Mouse (Mus musculus) cerebellum, postnatal 10 days (tissue): ENCODE data around the gene Cep55.

ENCODE experiments used
- DNase-seq, 2 experiments: peaks; one replicate each; pipeline ENCODE4 v3.0.0; 2021; ENCODE audit warnings: mixed read lengths in 2 of 2

Gene Cep55

DNA sequence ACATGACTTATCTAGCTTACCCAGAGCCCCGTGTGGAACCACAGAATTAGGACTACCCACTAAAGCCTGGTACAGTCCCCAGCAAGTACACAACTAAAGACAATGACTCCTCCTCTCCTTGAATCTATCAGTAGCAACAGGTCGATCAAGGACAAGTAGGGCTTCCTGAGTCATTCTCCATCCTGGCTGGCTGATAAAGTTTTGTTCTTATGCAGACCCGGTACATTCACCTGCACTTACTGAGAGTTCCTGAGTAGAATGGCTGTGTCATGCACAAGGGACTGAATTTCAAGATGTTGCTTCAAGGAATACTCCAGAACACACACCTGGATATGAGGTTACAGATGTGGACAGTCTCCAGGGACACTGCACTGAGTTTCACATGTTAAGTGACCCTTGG is 9.6 kb upstream of the Cep55 start:
- DNase-seq = no peak

DNA sequence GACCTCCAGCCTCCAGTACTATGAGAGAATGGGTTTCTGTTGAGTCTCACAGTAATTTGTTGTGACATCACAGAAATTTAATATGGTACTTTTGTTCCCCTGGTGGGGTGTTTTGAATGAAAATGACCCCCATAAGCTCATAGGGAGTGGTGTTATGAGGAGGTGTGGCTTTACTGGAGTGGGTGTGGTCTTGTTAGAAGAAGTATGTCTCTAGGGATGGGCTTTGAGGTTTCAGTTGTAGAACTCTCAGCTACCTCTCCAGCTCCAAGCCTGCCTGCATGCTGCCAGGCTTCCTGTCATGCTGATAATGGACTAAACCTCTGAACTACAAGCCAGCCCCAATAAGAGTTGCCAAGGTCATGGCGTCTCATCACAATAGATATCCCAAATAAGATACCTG is 5.1 kb upstream of the Cep55 start:
- no peak for DNase-seq

DNA sequence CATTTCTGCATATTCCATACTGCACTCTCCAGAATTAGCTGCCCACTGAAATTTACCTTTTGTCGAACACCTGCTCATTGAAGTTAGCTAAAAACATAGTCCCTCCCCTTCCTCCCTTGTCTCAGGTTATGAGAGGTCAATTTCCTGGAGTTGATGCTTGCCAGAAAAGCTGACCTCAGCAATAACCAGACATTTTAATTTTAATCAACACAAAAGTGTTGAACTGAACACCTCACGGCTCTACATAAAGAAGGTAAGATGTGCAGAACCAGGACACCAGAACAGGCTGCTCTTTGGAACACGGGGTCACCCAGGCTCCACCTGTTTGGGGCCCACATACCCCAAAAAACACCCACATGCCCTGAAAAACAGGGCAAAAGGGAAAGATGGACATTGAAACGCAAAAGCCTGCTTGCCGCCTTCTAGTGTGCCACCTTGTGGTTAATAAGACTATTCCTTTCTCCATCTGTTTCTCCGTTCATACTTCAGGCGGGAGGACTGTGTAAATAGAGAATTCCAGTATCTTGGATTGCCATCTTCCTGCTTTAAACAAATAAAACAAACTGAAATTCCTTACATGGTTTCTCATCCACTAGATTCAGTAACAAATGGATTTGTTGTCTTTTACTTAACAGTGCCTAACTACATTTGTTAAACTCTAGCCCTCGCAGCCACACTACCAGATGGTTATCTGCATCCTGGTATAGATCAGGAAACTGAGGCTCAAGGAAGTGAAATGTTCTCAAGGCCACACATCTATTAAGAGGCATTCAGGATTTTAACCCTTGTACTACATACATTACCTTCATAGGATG is 1.4 kb upstream of the Cep55 start:
- DNase-seq = peak; percentile 44 to 59

DNA sequence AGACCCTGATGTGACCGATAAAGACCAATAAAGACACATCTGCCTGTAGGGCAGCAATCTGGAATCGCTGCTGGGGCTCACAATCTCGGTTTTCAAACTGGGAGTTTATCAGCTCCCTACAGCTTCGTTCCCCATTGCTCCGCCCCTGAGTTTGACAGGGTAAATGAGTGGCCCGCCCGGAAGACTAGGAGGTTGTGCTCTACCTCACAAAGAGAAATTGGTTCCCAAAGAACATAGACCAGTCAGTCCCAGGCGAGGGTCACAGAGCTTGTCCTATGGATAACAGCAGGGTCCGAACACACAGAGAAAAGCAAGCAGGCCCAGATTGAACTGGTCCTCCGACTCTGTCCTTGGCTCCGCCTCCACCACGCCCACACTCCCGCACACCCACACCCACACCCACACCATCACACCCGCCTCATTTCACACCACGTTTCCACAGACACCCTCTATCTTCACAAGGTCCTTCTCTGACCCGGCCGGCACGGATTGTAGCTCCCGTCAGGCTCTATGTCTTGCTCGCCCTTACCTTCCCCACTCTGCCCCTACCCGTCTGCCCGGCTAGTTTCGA is 577 bp upstream of the Cep55 start:
- peak; percentile 84 for DNase-seq

DNA sequence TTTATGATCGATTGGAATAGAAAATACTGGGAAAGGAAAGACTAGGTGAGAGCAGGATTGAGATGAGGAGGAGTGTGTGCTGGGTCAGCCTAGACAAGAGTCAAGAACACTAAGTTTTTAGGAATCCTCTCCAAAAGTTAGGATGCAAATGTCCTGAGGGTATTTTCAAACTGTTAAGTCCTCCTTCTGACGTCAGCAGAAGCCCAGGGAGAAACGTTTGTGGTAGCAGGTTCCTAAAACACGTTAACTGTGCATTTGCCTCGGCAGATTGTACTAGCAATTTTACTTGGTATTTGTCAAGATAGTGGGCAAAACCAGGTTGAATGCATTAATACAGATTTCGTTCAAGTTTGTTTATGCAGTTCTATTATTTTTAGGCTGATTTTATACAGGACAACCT is 987 bp downstream of the Cep55 start:
- no peak for DNase-seq

DNA sequence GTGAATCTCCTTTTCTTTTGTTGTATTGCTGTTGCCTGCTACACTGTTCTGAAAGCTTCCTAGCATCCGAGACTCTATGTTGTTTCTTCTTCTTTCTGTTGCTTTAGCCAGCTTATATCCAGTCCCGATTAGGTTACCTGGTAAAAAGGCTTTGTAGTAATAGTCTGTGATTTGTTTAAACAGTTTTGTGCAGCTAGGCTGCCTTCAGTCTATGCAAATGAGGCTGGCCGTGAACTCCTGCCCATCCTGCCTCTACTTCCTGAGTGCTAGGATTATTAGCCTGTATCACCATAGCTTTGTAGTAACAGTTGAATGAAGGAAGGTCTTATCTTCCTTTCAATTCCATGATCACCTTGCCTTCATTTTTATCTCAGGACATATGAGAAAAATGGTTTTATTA is 1.5 kb downstream of the Cep55 start:
- DNase-seq = no peak

DNA sequence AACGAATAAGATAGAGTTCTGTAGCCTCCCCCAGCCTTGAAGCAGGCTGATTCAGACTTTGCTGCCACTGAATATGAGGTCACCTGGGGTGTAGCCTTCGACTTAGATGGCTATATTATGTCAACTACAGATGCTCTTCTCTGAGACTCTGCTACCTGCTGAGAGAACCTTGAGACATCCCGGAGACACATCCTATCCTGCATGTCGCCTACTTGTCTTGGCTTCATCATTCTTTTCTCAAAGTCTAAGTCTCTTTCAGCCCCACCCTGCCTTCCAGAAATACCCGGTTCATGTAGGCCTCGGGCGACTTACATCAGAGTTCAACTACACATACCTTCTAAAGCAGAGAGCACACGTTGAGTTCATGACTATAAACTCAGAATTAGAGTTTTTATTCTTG is 2.1 kb downstream of the Cep55 start:
- no peak for DNase-seq

DNA sequence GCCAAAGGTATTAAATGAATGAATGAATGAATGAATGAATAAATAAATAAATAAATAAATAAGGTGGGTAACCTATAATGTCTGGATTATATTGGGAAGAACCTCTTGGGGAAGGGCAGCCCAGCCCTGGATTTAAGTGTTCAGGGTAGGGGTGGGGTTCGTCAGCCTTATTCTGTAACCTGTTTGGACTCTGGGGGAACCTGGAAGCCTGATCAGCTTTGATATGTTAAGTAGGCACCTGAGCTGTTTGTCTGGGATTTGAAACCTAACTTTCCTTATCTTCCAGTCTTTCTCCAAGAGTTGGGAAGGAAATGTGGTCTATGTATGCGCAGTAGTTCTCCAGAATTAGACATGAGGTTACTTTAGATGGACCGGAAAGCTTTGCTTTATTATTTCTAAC is 8.4 kb downstream of the Cep55 start:
- no peak for DNase-seq

DNA sequence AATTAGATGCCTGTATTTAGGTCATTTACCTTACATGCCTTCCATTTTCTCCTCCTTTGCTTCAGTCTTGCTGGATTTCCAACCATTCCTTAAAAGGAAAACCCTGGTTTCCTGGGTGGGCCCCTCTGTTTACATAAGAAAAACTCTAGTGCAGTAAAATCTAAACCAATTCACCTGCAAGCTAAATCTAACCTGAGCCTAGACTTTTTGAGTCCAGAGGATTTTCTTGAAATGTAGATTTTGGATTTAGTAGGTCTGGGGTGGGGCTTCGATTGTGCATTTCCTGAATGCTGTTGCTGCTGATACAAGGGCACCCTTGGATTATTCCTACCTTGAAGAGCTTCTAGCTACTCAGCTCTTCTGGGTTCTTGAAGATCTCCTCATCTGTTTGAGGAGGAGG is 9.2 kb downstream of the Cep55 start:
- DNase-seq = no peak

DNA sequence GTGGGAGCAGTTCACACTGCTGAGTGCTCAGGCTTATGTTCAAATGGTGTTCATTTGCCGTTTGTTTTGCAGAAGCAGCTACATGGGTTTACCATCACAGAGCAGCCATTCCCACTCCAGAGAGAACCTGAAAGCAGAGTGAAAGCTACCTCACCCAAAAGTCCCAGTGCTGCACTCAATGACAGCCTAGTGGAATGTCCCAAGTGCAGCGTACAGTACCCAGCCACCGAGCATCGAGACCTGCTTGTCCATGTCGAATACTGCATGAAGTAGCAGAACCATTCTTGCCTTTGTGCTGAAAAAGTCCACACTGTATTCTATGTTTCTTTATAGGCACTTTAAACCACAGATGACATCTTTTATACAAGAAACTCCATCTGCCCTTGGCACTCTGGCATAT is 18.4 kb downstream of the Cep55 start:
- DNase-seq = no peak

DNA sequence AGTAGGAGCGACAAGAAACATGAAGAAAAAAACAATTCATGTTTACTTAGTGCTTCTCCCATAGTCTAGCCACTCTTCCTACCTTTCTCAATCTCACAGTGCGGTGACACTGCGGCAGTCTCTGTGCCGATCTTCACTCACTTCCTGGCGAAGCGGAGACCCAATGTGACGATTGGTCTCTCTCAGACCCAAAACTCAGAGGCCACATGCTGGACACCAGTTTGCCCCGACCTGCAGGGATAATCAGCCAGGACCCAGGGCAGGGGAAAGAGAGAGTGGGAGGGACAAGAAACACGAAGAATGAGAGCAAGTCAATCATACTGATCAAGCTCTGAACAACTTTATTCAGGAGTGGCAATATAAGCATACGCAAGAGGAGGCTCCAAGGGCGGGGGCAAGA is 20.2 kb downstream of the Cep55 start:
- no peak for DNase-seq

DNA sequence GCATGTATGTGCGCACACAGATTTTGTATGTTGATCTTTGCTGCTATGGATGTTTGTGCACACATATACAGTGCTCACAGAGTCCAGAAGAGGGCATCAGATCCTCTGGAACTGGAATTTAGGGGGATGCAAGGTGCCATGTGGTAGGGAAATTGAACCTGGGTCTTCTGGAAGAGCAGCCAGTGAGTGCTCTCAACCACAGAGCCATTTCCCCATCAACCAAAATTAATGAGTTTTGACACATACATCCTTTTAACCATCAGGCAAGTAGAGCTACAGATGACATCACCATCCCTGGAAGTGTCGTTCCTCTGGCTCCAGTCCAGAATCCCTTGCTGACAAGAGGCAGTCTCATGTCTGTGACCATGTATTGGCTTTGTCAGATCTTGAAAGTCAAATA is 21.4 kb downstream of the Cep55 start:
- peak; percentile 86 to 90 for DNase-seq

DNA sequence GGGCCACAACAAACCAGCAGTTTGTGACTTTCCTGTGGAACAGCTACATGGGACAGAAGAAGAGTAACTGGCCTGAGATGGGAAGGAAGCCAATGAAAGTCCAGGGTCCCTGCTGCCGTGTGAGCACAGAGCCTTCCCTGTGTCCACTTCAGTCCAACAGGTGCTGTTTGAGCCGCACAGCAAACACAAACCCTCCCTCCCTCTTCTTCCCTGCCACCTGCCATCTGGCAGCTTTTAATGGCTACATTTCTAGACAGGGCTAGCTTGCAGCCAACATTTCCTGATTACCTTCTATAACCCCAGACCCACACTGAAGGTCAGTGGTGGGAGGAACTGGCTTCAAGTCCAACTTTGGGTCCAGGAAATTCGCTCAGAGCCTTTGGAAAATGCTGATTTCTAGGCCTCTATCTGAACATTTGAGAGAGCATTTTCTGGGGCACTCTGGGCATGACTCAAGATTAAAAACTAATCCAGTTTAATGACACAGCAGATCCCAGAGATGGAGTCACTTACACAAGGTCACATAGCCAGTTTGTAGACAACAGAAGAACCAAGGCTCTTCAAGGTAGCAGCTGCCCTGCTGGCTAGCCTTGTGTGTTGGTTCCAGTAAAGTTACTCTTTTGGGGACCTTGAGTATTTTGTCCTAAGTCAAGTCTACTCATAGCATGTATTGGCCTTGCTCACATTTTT is 23.2 kb downstream of the Cep55 start:
- peak; percentile 57 to 73 for DNase-seq

DNA sequence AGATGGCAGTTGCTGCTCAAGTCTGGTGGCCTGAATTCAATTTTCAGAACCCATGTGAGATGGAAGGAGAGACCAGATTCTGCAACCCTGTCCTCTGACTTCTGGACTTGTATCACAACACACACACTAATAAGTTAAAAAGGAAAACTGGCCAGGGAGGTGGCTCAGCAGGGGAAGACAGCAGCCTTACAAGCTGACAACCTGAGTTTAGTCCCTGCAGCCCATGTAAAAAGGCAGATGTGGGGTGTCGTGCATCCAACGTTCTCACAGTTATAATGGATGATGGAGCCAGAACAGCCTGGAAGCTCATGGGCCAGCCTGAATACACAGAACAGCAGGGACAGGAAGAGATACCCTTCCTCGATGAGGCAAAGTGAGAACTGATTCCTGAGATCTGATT is 26.6 kb downstream of the Cep55 start:
- no peak for DNase-seq

DNA sequence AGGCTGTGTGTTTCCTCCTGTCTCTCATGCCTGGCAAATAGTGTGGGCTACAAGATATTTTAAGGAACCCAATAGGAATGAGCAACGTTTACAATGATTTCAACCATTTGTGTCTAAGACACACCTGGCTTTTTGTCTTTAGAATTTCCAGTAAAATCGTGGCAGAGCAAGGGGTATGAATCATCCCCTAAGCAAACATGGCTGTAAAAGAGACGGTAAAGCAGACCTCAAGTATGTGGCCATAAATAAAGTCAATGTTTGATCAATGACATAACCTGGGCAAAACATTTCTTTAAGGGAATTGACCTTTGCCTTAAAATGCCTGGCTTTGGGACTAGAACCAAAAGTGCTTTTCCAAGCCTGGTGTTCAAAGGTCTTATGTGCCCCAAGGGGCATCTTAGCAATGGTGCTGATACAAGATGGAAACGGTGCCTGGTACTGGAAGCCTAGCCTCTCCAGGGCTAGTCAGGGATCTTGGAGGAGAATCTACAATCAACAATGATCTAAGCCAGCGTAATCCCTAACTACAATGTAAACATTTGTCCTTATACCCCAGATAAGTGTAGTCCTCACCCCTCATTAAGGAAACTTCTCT is 28.2 kb downstream of the Cep55 start:
- no peak for DNase-seq

DNA sequence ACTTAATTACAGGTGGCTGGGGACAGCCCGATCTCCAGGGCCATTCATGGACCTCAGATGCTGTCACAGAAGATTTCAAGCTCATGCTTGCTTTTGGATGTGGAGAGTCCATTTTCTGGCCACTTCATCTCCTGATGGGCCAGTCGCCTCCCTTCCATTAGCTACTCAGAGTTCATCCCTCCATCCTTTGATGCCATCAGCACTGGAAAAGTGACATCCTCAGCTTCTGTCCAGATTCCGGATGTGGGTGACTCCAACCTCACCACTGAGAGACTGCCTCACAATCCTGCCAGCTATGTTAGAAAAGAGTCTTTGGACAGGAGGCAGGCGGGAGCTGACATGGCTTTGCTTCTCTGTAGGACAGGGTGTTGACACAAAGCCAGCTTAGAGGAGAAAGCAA is 31.0 kb downstream of the Cep55 start:
- peak in 1 of 2 experiments; percentile 9 for DNase-seq

DNA sequence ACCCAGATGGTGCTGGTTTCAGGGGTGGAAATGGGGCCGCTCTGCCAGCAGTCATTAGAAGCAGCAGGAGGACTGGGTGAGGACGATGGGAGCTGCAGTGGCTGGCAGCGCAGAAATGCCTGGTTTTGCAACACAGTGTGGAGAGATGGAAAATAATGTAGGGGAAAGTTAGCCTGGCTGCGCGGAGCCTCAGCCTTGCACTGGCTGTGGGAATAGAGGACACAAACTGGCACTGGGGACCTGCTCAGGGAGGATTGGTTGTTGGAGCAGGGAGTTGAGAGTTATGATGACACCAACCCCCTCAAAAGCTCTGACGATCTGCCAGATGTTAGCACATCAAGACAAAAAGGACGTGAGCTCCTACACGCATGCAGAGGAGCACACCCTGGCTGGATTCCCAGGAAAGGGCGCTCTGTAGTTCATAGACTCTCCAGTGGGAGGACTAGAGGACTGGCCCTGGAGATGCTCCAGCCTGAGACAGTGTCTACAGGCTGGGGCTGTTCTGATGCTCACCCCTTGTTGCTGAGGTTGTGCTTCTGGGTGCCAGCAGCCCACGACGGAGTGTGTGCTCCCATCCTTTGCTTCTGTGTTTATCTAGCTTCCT is 32.2 kb downstream of the Cep55 start:
- peak; percentile 70 to 78 for DNase-seq

DNA sequence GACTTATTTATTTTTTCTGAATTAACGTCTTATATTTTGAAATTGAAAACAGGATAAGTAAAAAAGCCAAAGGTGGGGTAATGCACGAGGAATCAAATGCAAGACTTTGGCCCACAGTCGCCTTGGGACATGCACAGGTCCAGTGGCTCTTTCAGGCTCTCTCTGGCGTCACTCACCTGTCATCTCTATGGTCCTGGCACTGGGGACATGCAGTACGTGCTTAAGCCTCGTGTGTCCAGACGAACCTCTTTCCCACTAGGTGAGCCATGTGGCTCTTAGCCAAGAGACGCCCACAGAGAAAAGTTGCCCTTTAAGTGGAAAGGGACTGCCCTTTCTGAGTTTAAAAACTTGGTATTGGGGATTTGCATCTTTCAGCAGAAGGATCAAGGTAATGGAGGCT is 34.5 kb downstream of the Cep55 start:
- DNase-seq = no peak

DNA sequence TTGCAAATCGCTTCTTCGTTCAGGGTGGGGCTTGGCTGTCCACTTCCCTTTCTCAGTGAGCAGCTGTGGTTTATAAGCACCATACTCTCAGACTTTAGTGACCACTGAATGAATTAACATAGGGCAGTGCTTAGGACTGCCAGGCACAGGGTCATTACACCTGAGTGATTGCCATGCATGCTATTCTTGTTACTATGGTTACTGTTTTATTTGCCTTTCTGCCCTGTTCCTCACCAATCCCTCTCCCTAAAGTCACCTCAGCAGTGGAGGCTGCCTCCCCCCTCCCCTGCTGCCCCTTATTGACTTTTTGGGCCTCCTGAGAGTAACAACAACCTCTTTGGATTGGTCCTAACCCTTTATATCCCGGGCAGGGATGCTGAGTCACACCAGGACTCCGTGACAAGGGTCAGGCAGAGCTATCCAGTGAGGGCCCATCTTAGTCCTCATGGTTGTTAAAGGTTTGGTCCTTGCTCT is 36.7 kb downstream of the Cep55 start:
- no peak for DNase-seq

DNA sequence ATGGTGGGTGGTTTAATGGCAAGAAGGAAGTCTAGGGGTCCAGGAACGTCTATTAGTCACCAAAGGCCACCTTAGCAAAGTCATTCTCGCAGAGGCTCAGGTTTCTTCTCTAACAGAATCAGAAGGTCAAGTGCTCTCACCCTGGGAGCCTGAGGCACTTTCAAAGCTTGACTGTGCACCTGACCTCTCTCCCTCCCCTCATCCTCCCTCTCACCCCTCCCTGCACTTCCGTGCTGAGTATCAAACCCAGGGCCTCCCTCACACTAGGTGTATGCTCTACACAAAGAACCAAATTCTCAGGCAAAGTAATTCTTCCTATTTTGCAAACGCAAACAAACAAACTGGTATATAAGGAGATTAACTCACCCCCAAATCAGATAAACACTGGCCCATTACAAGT is 41.4 kb downstream of the Cep55 start:
- no peak for DNase-seq

DNA sequence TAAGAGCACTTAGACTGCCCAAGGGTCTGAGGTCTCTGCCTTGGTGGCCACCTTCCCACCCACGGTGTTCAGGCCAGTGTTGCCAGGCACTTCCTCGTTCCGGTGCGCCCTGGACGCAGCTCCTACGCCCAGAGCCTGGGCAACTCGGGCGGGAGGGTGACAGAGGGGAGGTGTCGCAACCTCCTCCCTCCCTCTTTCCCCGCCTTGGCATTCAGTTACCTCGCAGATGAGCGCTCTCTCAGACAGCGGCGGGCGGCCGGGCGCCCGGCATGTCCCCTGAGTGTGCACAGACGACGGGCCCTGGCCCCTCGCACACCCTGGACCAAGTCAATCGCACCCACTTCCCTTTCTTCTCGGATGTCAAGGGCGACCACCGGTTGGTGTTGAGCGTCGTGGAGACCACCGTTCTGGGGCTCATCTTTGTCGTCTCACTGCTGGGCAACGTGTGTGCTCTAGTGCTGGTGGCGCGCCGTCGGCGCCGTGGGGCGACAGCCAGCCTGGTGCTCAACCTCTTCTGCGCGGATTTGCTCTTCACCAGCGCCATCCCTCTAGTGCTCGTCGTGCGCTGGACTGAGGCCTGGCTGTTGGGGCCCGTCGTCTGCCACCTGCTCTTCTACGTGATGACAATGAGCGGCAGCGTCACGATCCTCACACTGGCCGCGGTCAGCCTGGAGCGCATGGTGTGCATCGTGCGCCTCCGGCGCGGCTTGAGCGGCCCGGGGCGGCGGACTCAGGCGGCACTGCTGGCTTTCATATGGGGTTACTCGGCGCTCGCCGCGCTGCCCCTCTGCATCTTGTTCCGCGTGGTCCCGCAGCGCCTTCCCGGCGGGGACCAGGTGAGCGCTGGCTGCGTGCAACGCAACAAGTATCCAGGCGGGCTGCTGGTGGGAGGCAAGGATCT is 42.3 kb downstream of the Cep55 start, which contains the start of gene Ffar4:
TSS of gene Ffar4 (plus strand) at position 214 of the 901 bp plus-strand sequence.
- DNase-seq = peak; percentile 37

DNA sequence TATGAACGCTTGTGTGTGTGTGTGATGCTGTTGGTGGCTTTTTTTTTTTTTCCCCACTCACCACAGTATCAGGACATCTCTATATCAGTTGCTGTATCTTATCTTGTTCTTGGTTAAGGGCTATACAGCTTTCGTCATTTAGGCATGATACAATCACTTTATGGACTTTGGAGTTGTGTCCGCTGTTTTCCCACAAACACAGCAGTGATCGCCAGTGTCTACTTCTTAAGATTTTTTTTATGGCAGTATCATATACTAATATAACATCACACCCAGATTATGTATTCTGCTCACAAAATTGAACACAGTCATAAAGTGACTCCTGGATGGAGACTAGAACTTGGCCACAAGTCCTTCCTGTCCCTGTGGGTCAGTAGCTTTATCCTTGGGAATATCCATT is 53.1 kb downstream of the Cep55 start:
- no peak for DNase-seq
